Mouse (Mus musculus) gonadal fat pad, adult 2 months (tissue): ENCODE data around the gene Rnaset2b. TPM values are rescaled to one million over a fixed set of nuclear protein-coding genes. Genes with fewer than 3 reads are reported as not detected.
"Not testable (repeated sequence)": the region's sequence is repeated elsewhere in the genome, so short reads cannot be mapped to it uniquely, and the experiment has no call there.

ENCODE experiments used
- DNase-seq: peaks from one replicate; pipeline ENCODE4 v3.0.0-alpha.2; 2012; ENCODE audit warnings: low read depth
- polyA plus RNA-seq: library from polyadenylated mRNA; depleted of rRNA; stranded (reverse); fragments of >200 nt; gene quantifications from 2 replicates; pipeline ENCODE4 v1.2.3, GENCODE M21; 2012

Rnaset2b gene
- polyA plus RNA-seq, 1 experiment, result 171 TPM

DNA sequence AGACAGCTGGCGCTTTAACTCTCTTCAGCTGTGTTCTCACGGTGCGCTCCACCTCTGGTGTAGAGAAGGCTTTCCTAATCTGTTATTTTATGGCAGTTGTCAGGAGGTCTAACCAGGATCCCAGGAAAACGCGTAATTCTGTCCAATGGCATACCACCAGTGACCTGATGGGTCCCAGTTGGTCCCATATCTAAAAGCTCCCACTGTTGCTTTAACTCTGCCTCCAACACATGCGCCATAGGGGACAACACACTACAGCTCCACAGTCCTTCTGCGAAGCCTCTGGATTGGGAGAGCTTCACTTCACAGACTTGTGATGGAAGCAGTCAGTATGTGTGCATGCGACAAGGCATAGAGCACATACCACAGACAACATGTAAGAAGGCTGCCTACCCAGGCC, 9.7 kb downstream of the Rnaset2b start:
- DNase-seq, result not testable (repeated sequence)

- DNase-seq, result not testable (repeated sequence)
Observed at GRCm38 (mm10) chr17:6986118-6986517, 15.7 kb downstream of the Rnaset2b start.

- DNase-seq, result not testable (repeated sequence)
Observed at GRCm38 (mm10) chr17:6995504-6995903, 25.1 kb downstream of the Rnaset2b start.

DNA sequence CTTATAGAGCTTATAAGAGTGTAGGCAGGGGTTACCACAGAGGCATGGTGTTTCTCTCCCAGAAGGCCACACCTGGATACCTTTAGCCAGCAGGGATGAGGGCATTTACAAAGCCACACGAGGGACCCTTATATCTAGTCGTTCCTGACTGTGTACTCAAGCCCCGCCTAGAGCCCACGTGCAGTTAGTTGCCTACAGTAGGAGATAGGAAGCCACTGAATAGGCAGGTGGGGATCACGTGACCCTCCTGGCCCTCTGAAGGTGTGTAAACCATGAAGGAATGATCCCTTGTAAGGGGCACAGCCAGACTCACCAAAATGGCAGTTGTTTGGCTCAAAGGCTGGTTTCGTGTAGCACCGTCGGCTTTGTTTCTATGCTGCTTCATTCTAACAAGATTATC, 26.4 kb downstream of the Rnaset2b start:
- DNase-seq, result not testable (repeated sequence)

GRCm38 (mm10) chr17:6997778-6998490, 27.5 kb downstream of the Rnaset2b start:
- DNase-seq, result not testable (repeated sequence)

GRCm38 (mm10) chr17:7001790-7002585, 31.6 kb downstream of the Rnaset2b start:
- not testable (repeated sequence) for DNase-seq

DNA sequence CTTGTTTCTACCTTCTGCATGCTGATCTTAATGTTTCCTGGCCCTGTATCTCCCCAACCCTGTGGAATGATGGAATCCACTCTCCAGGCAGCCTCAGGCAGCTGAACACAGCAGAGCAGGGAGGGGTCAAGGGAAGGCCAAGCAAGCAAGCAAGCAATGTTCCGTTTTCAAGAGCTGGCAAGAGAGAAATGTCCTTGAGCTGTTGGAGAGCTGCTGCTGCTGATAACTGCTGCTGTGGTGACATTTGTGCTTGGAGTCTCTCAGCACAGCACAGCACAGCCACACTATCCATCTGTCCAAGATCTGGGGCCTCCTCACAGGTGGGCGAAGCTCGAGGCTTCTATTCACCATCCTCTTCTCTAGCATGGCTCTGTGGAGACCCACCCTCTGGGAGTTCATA, 33.0 kb downstream of the Rnaset2b start:
- not testable (repeated sequence) for DNase-seq

GRCm38 (mm10) chr17:7005646-7006045, 35.2 kb downstream of the Rnaset2b start:
- not testable (repeated sequence) for DNase-seq

GRCm38 (mm10) chr17:7008885-7009284, 38.5 kb downstream of the Rnaset2b start:
- not testable (repeated sequence) for DNase-seq

DNA sequence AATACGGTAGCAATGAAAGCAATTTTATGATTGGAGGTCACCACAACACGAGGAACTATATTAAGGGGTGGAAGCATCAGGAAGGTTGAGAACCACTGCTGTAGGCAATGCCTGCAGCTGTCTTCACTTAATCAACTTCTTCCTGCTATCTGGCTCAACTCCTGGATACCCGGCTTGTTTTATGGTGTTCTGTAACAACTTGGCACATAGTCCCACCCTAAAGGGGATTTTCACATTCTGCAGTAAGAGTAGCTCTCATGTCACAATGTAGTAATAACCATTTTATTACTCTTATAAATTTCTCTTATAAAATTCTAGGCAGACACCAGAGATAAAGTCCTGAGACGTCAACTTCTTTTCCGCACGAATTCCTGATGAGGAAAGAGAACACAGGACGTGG, 39.0 kb downstream of the Rnaset2b start:
- not testable (repeated sequence) for DNase-seq

DNA sequence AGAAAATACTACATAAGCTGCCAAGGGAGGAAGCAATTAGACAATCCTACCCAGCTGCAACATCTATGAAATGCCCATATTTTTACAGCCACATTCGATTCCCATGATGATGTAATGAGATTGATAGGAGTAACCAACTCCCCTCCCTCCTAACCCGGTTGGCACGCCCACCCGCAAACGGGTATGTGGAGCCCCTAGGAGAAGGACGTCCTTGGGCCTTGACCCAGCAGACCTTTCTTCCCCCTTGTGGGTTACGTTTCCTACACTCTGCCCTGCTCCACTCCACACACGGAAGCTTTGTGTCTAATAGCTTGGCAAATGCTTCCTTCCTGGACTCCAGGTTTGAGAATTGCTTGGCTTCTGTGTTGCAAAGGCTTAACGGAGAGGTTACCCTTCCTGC, 39.5 kb downstream of the Rnaset2b start:
- peak; percentile 31 for DNase-seq

GRCm38 (mm10) chr17:7014190-7014589, 43.8 kb downstream of the Rnaset2b start:
- DNase-seq, result not testable (repeated sequence)

- not testable (repeated sequence) for DNase-seq
Observed at GRCm38 (mm10) chr17:7025257-7025656, 54.8 kb downstream of the Rnaset2b start, which contains the start of gene Gm1604a. Gene Gm1604a, plus strand, starts transcription at chr17:7025568.

DNA sequence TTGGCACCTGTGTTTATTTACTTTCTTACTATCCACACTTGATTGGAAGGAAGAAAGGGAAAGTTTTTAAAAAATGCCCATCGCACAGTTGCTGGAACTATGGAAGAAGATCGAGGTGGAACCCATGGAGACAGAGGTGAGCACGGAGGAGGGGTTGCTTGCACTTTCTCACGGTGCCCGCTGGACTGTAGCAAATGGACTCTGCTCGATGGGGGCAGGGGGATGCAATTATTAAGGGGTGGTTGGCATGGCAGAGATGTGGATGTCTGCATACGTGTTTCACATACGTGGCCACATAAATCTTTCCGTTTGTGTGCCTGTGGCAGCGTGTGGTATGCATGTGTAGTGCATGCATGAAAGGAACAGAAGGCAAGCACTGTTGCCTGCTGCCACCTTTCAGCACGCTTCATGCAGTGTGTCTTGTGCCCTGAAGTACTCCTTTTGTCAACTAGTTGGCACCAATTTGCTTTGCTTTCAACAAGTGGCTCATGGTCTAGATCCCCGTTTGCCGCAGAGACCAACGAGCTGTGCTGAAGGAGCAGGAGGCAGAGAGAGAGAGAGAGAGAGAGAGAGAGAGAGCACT, 55.4 kb downstream of the Rnaset2b start:
- not testable (repeated sequence) for DNase-seq

GRCm38 (mm10) chr17:7030204-7030603, 59.8 kb downstream of the Rnaset2b start:
- DNase-seq, result not testable (repeated sequence)

DNA sequence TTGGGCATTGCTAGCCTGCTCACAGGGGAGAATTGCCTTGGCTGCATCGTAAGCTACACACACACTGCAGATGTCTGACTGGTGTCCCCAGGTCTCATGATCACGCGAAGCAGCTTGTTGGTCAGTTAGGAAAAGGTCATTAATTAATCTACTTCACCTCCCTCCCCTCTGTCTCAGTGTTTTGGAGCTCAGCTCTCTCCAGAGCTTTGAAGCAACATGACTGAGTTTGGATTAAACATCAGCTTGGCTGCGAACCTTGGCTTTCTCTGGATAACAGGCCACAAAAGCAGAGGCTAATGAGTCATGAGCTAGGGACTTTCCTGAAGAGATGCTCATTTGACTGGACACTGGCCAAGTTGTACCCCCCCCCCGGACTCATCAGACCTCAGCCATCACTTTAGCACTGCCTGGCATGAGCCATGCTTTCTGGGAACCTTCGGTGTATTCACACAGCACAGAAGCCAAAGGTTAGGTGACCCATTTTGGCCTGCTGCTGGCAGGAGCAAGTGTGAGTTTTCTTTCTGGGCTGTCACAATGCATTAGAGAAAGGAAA, 60.3 kb downstream of the Rnaset2b start:
- DNase-seq, result not testable (repeated sequence)

GRCm38 (mm10) chr17:7033192-7034166, 63.0 kb downstream of the Rnaset2b start:
- not testable (repeated sequence) for DNase-seq
